Comparison of ENCODE assay signal across 13 mouse cellular contexts in genomic region chr8:120724096-120724495, GRCm38 (mm10). TPM values are rescaled to one million over a fixed set of nuclear protein-coding genes. Genes with fewer than 3 reads are reported as not detected.
DNase-seq lines count a peak whose midpoint lies in the region; ATAC-seq and TF ChIP-seq lines count a peak whose summit lies in the region.
"Not testable (repeated sequence)": the region's sequence is repeated elsewhere in the genome, so short reads cannot be mapped to it uniquely, and the experiment has no call there.
"Had no signal": no experiment of that assay in that cellular context is flagged by ENCODE, and none has a peak within 500 bp of the region (broad histone marks: within the 10 kb centered on the region; RNA-seq: fewer than 3 reads in every experiment).

No protein-coding gene starts in this region.

- not testable (repeated sequence) for TF ChIP-seq RAD21 in CH12.LX (IDR thresholded peaks at IDR 0.05; ENCODE audit: low read depth, low read length); MEL (IDR thresholded peaks at IDR 0.05; ENCODE audit: low read depth, low read length)

- not testable (repeated sequence) for TF ChIP-seq POLR2A in CH12.LX (IDR thresholded peaks at IDR 0.05; ENCODE audit: low read depth, low read length); MEL (IDR thresholded peaks at IDR 0.05; ENCODE audit: control insufficient read depth in 1 of 2, insufficient read depth in 1 of 2, low read depth in 1 of 2, low read length in 2 of 2, poor library complexity in 1 of 2); brain, embryonic 14.5 days (IDR thresholded peaks at IDR 0.05; ENCODE audit: borderline replicate concordance, extremely low read depth, insufficient read depth, insufficient read length, poor library complexity, severe bottlenecking)

- peaks cover 24% of the 10 kb centered on the region for H3K9me3 ChIP-seq in CH12.LX (replicated peaks; ENCODE audit: low read length)
- H3K9me3 ChIP-seq in MEL (replicated peaks; ENCODE audit: insufficient read depth, low read length); lung, postnatal 0 days (ENCODE audit: low read length): not testable (repeated sequence)

- TF ChIP-seq EP300 in CH12.LX (IDR thresholded peaks at IDR 0.05; ENCODE audit: low read length); MEL (IDR thresholded peaks at IDR 0.05; ENCODE audit: low read depth in 1 of 2, low read length in 2 of 2); lung, postnatal 0 days (IDR thresholded peaks at IDR 0.05): not testable (repeated sequence)

- intact Hi-C loops in left cerebral cortex, adult 2 months (cut with DNase I): not testable (repeated sequence)

- H3K4me1 ChIP-seq in CH12.LX (ENCODE audit: control insufficient read depth in 1 of 2, insufficient read depth in 2 of 2): peaks cover 13 to 30% of the 10 kb centered on the region in 2 experiments
- H3K4me1 ChIP-seq in MEL (ENCODE audit: control insufficient read depth in 1 of 2, insufficient read depth in 2 of 2, low read length in 2 of 2); lung, postnatal 0 days (ENCODE audit: insufficient read depth, low read depth, low read length): not testable (repeated sequence)

- in situ Hi-C loops in CH12.LX (cut with MboI; ENCODE audit: low pct_ligation_motif_present, low pct_unique_long_range_greater_than_20kb, low sequenced_read_pairs): not testable (repeated sequence)

- 88% methylated on average over 2 of the region's 4 CpGs for WGBS in lung, postnatal 0 days

- dilution Hi-C loops in CH12.LX (cut with MboI; ENCODE audit: extremely low pct_ligation_motif_present, extremely low pct_unique_long_range_greater_than_20kb, low sequenced_read_pairs): not testable (repeated sequence)

- H3K4me3 ChIP-seq in CH12.LX (replicated peaks in 1 of 3; ENCODE audit: low read depth in 2 of 3, low read length in 2 of 3, poor library complexity in 1 of 3); MEL (ENCODE audit: control insufficient read depth in 1 of 2, insufficient read depth in 1 of 2, low read depth in 2 of 2, low read length in 2 of 2); left cerebral cortex, adult 2 months; lung, postnatal 0 days (ENCODE audit: low read depth, low read length): not testable (repeated sequence)

- TF ChIP-seq CTCF in CH12.LX (conservative IDR thresholded peaks at IDR 0.05 in 1 of 2, IDR thresholded peaks at IDR 0.05 in 1 of 2; ENCODE audit: low read depth in 2 of 2, low read length in 2 of 2) (peak; percentile 26 to 33; a peak in 2 of 4 replicates), MEL (IDR thresholded peaks at IDR 0.05 in 2 of 3, conservative IDR thresholded peaks at IDR 0.05 in 1 of 3; ENCODE audit: control insufficient read depth in 1 of 3, insufficient read depth in 1 of 3, low read depth in 2 of 3, low read length in 3 of 3, poor library complexity in 1 of 3, severe bottlenecking in 1 of 3) (peak in 2 of 3 experiments; percentile 29 to 32; a peak in 4 of 6 replicates)
- peak; percentile 7; the same call in 1 of the 2 replicates for TF ChIP-seq CTCF in brain, embryonic 14.5 days (IDR thresholded peaks at IDR 0.05; ENCODE audit: borderline replicate concordance, extremely low read depth, insufficient read depth, insufficient read length)
- TF ChIP-seq CTCF in left cerebral cortex, adult 2 months (IDR thresholded peaks at IDR 0.05): peak; percentile 12
- TF ChIP-seq CTCF in lung, postnatal 0 days (IDR thresholded peaks at IDR 0.05): peak; percentile 39

- DNase-seq in 3T3-L1 (ENCODE audit: low read depth, low spot score): peak; percentile 11
- not testable (repeated sequence) for DNase-seq in CH12.LX (ENCODE audit: extremely low read depth); brain, embryonic 14.5 days (ENCODE audit: low read depth); left cerebral cortex, adult 2 months (ENCODE audit: extremely low spot score in 1 of 2, low spot score in 2 of 2); lung, postnatal 0 days (ENCODE audit: low spot score)
- peak; percentile 30 for DNase-seq in MEL (ENCODE audit: low read depth, low spot score)
- DNase-seq in induced T-regulatory cell, adult 2 months (ENCODE audit: low read depth): peak; percentile 61
- DNase-seq in splenic B cell, adult 2 months (ENCODE audit: low read depth, low spot score): peak; percentile 63

- ATAC-seq in lung, postnatal 0 days: not testable (repeated sequence)

- H3K36me3 ChIP-seq in CH12.LX (replicated peaks in 1 of 2; ENCODE audit: control insufficient read depth in 1 of 2, insufficient read depth in 1 of 2, low read length in 1 of 2); MEL (ENCODE audit: control insufficient read depth in 1 of 2, insufficient read depth in 2 of 2, low read length in 2 of 2); lung, postnatal 0 days (ENCODE audit: insufficient read depth, low read length); splenic B cell, adult 2 months (ENCODE audit: control insufficient read depth, insufficient read depth, low read length, poor library complexity, severe bottlenecking): not testable (repeated sequence)

- not testable (repeated sequence) for H3K27ac ChIP-seq in CH12.LX (ENCODE audit: insufficient read depth, low read depth); MEL (ENCODE audit: control insufficient read depth, low read depth, low read length); left cerebral cortex, adult 2 months; lung, postnatal 0 days (ENCODE audit: low read length)

- H3K79me2 ChIP-seq in CH12.LX (replicated peaks; ENCODE audit: control insufficient read depth, extremely low read depth, insufficient read depth, poor library complexity, severe bottlenecking); MEL (ENCODE audit: control insufficient read depth, insufficient read depth, low read length, poor library complexity): not testable (repeated sequence)

- not testable (repeated sequence) for H3K9ac ChIP-seq in CH12.LX (ENCODE audit: insufficient read depth, low read depth); MEL (ENCODE audit: control insufficient read depth, low read depth, low read length, poor library complexity, severe bottlenecking); lung, postnatal 0 days (replicated peaks; ENCODE audit: low read depth)

- H3K4me2 ChIP-seq in CH12.LX (ENCODE audit: insufficient read depth, low read depth, poor library complexity, severe bottlenecking); lung, postnatal 0 days (replicated peaks; ENCODE audit: low read depth, low read length): not testable (repeated sequence)

- H3K27me3 ChIP-seq in CH12.LX (replicated peaks); MEL (ENCODE audit: control insufficient read depth in 1 of 2, insufficient read depth in 2 of 2, low read length in 2 of 2); lung, postnatal 0 days (replicated peaks; ENCODE audit: insufficient read depth, low read length); splenic B cell, adult 2 months (ENCODE audit: control insufficient read depth, insufficient read depth, low read length, poor library complexity, severe bottlenecking): not testable (repeated sequence)

RNA-seq across cellular contexts. Expression of gene Irf8, which starts 12.1 kb away (rescaled TPM):
- total RNA-seq in CH12.LX (2012; rRNA removed) (16.3 and 17.7 TPM in 2 replicates), CH12.LX (2014; rRNA removed) (11.2 and 13.3 TPM in 2 replicates), MEL (2012; rRNA removed) (not detected in 2 replicates)
- polyA plus RNA-seq in CH12.LX (2012; ENCODE audit: insufficient read length, low read depth) (34.3 and 37.4 TPM in 2 replicates), MEL (2012; ENCODE audit: insufficient read depth in 1 of 2, insufficient read length in 2 of 2, low read depth in 1 of 2, low replicate concordance in 2 of 2, missing spikeins in 1 of 2) (not detected)
- 1.4 and 1.7 TPM in 2 replicates for polyA plus RNA-seq in brain, embryonic 14.5 days (2012; rRNA removed)
- 1 to 10 TPM; 3.7 to 5.5 TPM for total RNA-seq in left cerebral cortex, adult 2 months (2021)
- polyA plus RNA-seq in lung, postnatal 0 days (2015; fragmentation: Nextera tagmentation; extraction: Ambion mirVana): 36.0 and 36.4 TPM in 2 replicates

RNA-seq across cellular contexts. Expression of gene Emc8, which starts 55.7 kb away (rescaled TPM):
- total RNA-seq in CH12.LX (2012; rRNA removed) (113 and 133 TPM in 2 replicates), CH12.LX (2014; rRNA removed) (33.4 and 35.3 TPM in 2 replicates), MEL (2012; rRNA removed) (180 and 187 TPM in 2 replicates)
- polyA plus RNA-seq in CH12.LX (2012; ENCODE audit: insufficient read length, low read depth) (159 and 184 TPM in 2 replicates), MEL (2012; ENCODE audit: insufficient read depth in 1 of 2, insufficient read length in 2 of 2, low read depth in 1 of 2, low replicate concordance in 2 of 2, missing spikeins in 1 of 2) (100 to 1,000 TPM in 1 of 2 experiments, not detected in 1; 269 TPM)
- 79.7 and 127 TPM in 2 replicates for polyA plus RNA-seq in brain, embryonic 14.5 days (2012; rRNA removed)
- total RNA-seq in left cerebral cortex, adult 2 months (2021): 10 to 100 TPM; 68.1 to 81.2 TPM
- 131 and 137 TPM in 2 replicates for polyA plus RNA-seq in lung, postnatal 0 days (2015; fragmentation: Nextera tagmentation; extraction: Ambion mirVana)

RNA-seq across cellular contexts. Expression of gene Cox4i1, which starts 56.1 kb away (rescaled TPM):
- total RNA-seq in CH12.LX (2012; rRNA removed): 890 and 970 TPM in 2 replicates
- total RNA-seq in CH12.LX (2014; rRNA removed): 519 and 596 TPM in 2 replicates
- 673 and 711 TPM in 2 replicates for polyA plus RNA-seq in CH12.LX (2012; ENCODE audit: insufficient read length, low read depth)
- 1,299 and 1,431 TPM in 2 replicates for total RNA-seq in MEL (2012; rRNA removed)
- 1,000 to 10,000 TPM; 1,011 to 2,173 TPM for polyA plus RNA-seq in MEL (2012; ENCODE audit: insufficient read depth in 1 of 2, insufficient read length in 2 of 2, low read depth in 1 of 2, low replicate concordance in 2 of 2, missing spikeins in 1 of 2)
- 976 and 987 TPM in 2 replicates for polyA plus RNA-seq in brain, embryonic 14.5 days (2012; rRNA removed)
- 1,000 to 10,000 TPM; 1,050 to 1,086 TPM for total RNA-seq in left cerebral cortex, adult 2 months (2021)
- polyA plus RNA-seq in lung, postnatal 0 days (2015; fragmentation: Nextera tagmentation; extraction: Ambion mirVana): 1,092 and 1,166 TPM in 2 replicates

RNA-seq across cellular contexts. Expression of gene Gm27021, which starts 56.2 kb away (rescaled TPM):
- total RNA-seq in CH12.LX (2012; rRNA removed) (0.97 and 1.1 TPM in 2 replicates), CH12.LX (2014; rRNA removed) (0.49 and 1.0 TPM in 2 replicates), MEL (2012; rRNA removed) (0.54 TPM in 1 of 2 replicates, not detected in the other)
- polyA plus RNA-seq in CH12.LX (2012; ENCODE audit: insufficient read length, low read depth) (0.49 TPM in 1 of 2 replicates, not detected in the other), MEL (2012; ENCODE audit: insufficient read depth in 1 of 2, insufficient read length in 2 of 2, low read depth in 1 of 2, low replicate concordance in 2 of 2, missing spikeins in 1 of 2) (under 1 TPM in 1 of 2 experiments, not detected in 1; 0.21 TPM)
- polyA plus RNA-seq in brain, embryonic 14.5 days (2012; rRNA removed): 3.1 and 3.3 TPM in 2 replicates
- 1 to 10 TPM in 1 of 2 experiments, not detected in 1; 1.5 TPM for total RNA-seq in left cerebral cortex, adult 2 months (2021)
- 1.00 and 1.3 TPM in 2 replicates for polyA plus RNA-seq in lung, postnatal 0 days (2015; fragmentation: Nextera tagmentation; extraction: Ambion mirVana)
- total RNA-seq: adrenal gland, adult 2 months; gastrocnemius, postnatal 10 days; heart, postnatal 14 days; liver, adult 2 months had no signal
- polyA plus RNA-seq: activated CD4-positive, CD25-positive, alpha-beta regulatory T cell, adult 4 months; liver, adult 2 months had no signal

Comparison
In these comparisons a context has a peak if more than half of its experiments do, and no peak if none do; other contexts are left out.
1. RNA of gene Irf8, which starts 12.1 kb away (polyA plus RNA-seq): 36.0 to 36.4 TPM in lung, postnatal 0 days and 34.3 to 37.4 TPM in CH12.LX; 1.4 to 1.7 TPM in brain, embryonic 14.5 days and not detected in MEL; every median in the first group is over 10 times any median in the second.
2. Peak in every context shown above with its lines, with median percentiles within 50 percentile points of each other: CTCF ChIP-seq.